Mouse (Mus musculus) cerebellum, adult 11-12 months (tissue): ENCODE measurements around the gene Tbl3.
"Not testable (repeated sequence)": the region's sequence is repeated elsewhere in the genome, so short reads cannot be mapped to it uniquely, and the experiment has no call there.

Source experiments
- DNase-seq: peaks from one replicate; pipeline ENCODE4 v3.0.0; 2022

Tbl3 gene

DNA sequence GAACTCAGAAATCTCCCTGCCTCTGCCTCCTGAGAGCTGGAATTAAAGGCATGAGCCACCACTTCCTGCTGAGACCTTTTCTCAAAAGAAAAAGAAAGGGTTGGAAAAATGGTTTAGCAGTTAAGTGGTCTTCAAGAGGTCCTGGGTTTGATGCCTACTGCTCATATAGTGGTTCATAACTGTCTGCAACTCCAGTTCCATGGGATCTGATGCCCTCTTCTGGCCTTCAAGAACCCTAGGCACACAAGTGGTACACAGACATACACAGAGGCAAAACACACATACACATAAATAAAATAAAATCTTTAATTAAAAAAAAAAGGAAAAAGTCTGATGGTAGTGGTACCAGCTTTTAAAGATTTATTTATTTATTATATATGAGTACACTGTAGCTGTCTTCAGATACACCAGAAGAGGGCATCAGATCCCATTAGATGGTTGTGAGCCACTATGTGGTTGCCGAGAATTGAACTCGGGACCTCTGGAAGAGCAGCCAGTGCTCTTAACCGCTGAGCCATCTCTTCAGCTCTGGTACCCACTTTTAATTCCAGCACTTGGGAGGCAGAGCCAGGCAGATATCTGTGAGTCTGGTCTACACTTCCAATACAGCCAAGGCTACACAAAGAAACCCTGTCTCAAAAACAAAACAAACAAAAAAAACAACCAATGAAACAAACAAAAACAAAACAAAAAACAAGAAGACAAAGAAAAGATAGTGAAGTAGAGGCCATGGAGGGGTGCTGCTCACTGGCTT, 18.4 kb upstream of the Tbl3 start:
- DNase-seq = no peak

DNA sequence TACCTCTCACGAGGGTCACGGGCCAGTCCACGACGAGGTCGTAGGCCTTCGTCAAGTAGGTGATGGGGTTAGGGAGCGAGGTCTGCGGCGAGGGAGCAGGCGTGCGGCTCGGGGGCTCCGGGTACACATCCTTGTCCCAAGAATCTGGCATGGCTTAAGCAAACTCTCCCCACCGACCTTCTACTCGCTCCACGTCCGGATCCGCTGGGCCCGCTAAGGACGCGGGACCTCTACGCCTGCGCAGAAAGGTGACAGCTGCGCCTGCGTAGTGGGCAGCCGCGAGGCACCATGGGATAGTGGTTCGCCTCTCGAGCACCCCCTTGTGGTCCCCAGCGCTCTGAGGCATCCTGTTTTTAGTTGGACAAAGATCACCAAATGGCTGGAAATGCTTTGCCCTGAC, 16.7 kb upstream of the Tbl3 start, which contains the start of gene Ndufb10:
Gene Ndufb10 (minus strand): TSS at position 295 of the 400 bp plus-strand sequence.
- peak; percentile 93 for DNase-seq

DNA sequence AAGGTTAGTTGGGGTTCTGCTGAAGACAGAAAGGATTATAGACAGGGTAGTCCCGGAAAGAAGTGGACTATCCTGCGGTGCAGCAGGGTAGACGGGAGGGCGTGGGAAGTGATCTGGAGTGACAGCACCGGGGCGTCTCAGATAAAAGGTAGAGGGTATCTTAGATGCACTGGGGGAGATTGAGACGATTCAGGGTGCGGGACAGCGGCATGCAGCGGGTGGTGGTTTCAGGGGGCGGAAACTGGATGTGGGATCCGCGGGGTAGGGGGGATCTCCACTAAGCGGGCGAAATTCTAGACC, 16.4 kb upstream of the Tbl3 start:
- DNase-seq = no peak

DNA sequence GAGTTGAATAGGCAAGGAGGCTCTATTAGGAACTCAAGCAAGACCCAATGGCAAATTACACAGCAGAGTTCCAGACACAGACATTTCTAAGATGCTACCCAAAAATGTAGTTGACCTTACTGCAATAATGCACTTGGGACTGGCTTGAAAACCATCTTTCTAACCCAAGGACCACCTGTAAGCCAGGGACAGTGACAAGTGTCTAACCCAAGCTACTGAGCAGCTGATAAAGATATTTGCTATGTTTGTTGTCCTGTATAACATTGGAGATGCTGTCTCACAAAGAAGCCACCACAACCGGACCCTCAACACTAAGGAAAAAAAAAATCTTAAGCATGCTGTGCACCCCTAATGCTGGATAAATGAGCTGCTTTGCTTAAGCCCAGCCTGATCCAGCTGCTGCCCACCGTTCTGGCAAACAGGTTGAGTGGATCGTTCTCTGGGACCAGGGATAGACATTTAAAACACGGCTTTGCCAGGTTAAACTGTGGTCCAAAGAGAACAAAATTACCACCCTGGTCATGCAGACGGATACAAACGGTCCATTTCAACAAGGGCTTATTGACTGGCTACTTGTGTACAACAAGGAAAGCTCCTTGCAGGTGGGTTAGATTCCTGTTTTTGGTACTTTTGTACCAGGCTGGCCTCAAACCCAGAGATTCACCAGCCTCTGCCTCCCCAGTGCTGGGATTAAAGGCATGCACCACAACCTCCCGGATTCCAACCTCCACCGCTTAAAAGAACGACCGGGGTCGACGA, 15.8 kb upstream of the Tbl3 start:
- DNase-seq = no peak

DNA sequence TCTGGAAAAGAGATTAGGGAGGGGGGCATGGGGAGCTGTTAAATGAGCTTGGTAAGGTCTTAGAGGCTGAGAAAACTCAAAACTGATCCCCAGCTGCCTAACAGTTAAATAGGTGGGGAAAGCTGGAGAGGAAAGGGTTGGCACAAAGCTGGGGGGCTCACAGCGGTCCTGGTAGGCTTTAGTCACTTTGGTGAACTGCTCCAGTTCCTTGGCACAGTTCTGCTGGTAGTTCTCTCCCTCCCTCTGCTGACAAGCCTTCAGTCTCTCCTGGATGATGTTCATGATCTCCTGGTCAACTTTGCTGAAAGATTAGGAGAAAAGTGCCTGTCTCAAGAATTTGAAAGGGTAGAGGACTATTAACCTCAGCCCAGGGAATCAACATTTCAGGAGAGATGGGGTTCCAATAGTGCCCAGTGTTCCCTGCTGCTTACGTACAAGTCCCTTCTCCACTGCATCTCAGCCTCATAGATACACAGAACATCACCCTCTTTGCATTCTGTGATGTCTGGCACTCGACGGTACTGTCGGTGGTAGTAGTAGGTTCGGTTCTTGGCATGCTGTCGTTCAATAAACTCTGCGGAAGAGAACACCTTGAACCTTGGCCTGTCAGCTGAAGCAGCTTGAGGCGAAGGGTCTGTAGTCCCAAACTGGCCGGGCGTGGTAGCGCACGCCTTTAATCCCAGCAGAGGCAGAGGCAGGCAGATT, 14.9 kb upstream of the Tbl3 start:
- DNase-seq = no peak

DNA sequence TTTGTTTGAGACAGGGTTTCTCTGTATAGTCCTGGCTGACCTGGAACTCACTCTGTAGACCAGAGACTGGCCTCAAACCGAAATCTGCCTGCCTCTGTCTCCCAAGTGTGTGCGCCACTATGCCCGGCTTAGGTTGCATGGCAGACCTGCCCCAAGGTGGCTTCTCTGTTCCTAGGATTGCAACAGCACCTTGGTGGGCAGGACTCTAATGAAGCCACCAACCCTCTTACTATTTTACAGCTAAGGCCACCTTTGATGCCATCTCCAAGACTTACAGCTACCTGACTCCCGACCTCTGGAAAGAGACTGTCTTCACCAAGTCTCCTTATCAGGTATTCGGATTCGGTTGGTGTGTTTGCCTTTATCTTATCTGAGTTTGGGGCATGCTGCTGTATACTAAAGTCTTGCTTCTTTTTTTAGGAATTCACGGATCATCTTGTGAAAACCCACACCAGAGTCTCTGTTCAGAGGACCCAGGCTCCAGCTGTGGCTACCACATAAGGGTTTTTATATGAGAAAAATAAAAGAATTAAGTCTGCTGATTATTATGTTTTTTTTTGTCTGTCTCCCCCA, 14.0 kb upstream of the Tbl3 start:
- not testable (repeated sequence) for DNase-seq

DNA sequence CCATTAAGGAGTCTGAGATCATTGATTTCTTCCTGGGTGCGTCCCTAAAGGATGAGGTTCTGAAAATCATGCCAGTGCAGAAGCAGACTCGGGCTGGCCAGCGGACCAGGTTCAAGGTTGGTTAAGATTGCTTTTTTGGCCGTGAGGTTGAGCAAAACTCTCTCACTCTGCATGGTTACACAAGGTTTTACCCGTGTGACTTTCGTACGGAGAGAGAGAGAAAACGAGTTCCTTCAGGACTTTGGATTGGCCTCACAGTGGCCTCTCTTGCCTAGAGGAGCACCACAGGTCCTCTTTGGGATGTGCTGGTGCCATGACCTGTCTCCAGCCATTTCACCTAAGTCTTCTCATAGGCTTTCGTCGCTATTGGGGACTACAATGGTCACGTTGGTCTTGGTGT, 13.2 kb upstream of the Tbl3 start:
- DNase-seq = not testable (repeated sequence)

DNA sequence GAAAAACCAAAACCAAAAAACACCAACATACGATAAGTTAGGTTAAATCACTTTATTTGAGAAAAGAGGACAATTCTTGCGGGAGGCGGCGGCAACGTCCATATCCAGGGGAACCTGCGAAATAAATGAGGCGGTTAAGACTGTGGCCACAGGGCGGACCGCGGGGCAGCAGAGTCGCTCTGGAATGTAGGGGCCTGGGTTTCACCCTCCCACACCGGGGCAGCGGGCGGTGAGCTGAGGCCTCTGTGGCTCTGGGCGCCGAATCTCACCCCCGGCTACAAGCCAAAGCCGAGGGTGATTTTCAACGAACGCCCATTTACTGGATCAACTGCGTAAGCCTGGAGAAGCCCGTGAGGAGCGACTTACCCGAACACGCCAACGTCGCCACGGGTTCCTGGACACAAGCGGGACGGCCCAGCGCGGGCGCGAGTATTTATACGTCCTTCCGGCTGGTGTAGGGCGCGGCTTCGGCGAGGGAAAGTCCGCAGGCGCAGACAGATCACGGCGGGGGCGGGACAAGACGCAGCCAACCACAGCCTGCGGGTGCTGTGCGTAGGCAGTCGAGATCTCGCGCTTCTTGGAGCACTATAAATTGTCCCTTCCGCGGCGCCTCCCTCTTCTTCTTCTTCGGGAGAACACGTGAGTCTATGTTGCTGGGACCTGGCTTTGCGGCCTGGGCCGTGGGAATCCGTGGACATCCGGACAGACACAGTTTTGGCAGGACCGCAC, 12.2 kb upstream of the Tbl3 start:
- peak; percentile 99 for DNase-seq

DNA sequence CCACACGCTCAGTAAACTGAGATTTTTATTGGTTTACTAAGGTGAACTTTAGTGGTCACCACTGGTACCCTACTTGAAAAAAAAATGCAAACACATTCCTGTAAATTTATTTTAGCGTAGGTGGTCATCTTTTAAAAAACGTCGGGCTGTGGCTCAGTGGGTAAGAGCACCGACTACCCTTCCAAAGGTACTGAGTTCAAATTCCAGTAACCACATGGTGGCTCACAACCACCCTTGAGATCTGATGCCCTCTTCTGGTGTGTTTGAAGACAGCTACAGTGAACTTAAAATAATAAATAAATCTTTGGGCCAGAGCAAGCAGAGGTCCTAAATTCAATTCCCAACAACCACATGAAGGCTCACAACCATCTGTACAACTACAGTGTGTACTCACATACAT, 11.5 kb upstream of the Tbl3 start:
- not testable (repeated sequence) for DNase-seq

DNA sequence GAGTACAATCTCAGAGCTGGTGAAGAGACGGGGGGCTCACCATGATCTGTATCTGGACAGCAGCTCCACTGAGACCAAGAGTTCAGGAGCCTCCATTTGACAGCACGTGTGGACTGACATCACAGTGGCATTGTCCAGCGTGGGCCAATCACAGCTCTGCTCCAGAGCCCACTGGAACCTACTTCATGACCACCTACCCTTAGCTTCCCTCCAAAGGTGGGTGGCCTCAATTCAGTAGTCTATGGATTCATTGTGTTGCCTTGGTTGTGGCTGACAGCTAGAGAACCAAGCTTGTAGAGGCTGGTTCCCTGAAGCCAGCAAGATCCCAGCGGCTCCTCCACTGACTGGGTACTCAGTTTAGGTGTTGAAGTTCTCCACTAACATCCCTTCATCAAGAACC, 10.5 kb upstream of the Tbl3 start, which contains the start of the genes Rnf151 and Rps2:
Gene Rnf151 (minus strand): TSS at position 121 of the 400 bp plus-strand sequence.
Gene Rps2 (plus strand): TSS at position 174 of the 400 bp plus-strand sequence.
- DNase-seq = no peak

DNA sequence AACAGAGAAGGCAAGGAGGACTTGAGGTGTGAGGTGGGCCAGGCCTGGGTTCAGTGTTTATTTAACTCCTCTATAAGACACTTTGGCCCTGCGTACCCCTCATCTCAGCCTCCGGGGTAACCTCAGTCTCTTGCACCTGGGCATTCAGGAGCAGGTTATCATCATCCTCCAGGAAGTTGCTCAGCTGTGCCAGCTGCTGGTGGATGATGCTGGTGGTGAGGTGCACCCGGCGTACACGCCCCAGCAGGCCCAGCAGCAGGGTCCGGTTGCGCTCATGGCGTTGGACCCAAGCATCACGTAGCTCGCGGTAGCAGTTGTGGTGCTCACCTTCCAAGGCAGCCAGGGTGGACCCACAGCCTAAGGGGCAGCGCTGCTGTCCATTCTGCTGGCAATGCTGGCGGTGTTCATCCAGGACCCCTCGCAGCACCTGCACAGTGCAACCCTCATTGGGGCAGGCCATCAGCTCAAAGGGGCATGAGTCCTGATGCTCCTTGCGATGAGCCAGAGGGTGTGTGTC, 8.8 kb upstream of the Tbl3 start:
- no peak for DNase-seq

DNA sequence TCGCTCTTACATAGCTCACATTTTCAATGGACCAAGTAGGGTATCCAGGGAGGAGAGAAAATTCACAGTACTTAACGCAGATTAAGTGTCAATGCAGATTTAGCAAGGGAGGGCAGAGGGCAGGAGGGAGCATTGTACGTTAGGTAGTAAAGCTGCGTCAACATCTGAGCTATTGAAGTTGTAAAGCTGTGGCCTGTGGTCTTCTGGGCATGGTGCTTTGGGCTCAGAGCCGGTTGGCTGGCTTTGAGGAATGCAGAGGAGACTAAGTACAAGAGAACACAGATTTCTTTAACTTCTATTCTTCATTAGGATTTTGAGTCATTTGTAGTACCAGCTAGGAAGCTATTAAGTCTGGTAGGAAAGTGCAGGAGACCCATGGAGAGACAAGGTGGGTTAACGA, 8.1 kb upstream of the Tbl3 start:
- no peak for DNase-seq

DNA sequence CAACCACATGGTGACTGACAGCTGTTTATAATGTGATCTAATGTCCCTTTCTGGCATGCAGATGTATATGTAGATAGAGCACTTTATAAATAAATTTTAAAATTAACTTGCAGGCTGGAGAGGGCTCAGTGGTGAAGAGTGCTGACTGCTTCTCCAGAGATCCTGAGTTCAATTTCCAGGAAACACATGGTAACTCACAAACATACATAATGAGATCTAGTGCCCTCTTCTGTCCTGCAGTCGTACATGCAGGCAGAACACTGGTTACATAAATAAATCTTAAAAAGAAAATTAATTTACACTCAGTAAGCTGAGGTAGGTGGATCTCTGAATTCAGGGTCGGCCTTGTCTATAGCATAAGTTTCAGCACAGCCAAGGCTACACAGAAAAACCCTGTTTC, 1.2 kb upstream of the Tbl3 start:
- no peak for DNase-seq

DNA sequence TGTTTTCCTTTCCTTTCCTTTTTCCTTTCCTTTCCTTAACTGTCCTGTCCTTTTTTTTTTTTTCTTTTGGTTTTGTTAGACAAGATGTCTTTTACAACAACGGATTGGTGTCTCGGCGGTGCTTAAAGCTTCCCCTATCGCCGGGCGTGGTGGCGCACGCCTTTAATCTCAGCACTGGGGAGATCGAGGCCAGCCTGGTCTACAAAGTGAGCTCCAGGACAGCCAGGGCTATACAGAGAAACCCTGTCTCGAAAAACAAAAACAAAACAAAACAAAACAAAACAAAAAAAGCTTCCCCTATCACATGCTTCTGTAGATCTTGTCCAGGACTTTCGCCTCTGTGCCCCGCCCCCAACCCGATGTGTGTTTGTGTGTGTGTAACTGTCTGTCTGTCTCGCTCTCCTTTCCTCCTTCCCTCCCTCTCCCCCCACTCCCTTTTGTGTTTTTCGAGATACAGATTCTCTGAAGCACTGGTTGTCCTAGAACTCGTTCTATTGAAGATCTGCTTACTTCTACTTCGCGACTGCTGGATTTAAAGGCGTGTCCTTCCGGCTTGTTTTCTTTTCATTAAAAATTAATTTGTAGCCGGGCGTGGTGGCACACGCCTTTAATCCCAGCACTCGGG, 453 bp upstream of the Tbl3 start:
- no peak for DNase-seq

DNA sequence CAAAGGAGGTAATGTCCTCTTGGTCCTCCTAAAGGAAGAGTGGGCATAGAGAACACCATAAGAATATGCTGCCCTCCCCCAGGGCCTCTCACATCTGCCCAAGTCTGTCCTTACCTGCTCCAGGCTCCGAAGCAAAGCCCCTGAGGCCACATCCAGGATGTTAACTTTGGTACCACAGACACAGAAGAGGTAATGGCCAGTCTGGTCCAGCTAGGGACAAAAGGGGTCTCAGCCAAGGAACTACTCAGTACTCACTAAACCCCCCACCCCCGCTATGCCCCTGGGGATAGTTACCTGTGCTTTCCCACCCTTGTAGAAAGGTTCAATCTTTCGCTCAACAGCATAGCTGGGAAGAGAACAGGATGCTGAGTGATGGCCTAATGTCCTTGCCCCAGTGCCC, 1.6 kb downstream of the Tbl3 start:
- DNase-seq = peak; percentile 19

DNA sequence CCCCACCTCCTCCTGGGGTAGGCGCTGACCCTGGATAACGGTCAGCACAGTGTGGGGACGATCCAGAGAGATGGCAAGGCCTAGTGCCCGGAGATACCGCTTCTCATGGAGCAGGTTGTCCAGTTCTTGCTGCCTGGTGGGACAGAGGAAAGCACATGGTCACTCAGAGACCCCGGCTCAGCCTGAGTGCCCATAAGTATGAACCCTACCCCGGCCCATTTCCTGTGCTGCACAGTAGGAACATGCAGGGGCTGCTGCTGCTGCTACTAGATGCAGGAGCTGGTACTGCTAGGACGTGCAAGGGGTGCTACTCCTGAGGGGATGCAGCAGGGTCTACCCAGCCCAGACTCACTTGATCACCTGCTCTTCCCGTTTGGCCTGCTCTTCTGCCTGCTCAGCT, 6.2 kb downstream of the Tbl3 start:
- no peak for DNase-seq

DNA sequence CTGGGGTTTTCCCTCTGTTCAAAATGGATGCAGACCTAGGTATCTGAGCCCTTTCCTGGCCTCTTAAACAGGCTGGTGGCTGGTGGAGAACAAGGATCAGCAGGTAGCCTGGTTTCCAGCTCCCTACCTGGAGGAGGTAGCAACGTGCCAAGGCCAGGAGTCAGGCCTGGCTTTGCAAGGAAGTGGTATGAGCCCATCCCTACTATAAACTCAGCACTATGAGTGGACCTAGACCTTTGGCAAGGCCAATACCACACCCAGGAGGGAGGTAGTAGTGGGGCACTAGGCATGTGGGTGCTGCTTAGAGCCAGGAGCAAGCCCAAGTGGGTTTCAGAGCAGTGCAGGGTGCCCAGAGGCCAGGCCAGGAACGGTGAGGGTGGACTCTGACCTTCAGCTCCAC, 8.0 kb downstream of the Tbl3 start:
- no peak for DNase-seq

DNA sequence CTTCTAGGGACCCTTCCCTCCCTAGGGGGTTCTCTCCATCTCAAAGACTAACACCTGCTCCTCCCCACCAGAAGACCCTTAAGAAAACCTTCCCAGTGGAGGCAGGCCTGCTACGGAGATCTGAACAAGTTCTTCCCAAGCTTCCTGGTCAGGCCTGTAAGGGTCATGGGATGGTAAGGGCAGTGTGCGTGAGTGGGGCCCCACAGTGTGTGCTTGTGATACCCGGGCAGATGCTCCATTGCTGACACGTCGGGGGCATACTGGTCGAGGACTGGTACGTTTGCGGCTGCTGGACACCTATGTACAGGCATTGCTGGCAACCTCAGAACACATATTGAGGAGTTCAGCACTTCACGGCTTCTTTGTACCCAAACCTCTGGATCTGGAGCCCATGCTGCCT, 8.7 kb downstream of the Tbl3 start:
- DNase-seq = no peak

DNA sequence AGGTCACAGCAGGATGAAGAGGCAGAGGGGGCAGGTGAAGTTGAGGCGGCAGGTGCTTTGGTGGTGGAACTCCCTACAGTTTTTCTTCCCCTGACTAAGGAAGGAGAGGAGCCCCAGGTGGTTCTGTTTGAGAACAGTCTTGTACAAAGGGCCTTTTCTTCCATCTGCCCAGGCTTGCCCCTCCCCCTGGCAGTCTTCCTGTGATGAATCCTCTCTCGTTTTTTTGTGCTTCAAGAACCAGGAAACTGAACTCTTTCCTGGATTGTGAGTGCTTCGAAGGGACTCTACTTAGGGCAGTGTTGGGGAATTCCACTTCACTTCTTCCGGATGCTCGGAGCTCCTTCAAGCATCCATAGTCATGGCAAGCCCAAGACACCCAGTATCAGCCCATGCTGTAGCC, 9.5 kb downstream of the Tbl3 start:
- DNase-seq = no peak

DNA sequence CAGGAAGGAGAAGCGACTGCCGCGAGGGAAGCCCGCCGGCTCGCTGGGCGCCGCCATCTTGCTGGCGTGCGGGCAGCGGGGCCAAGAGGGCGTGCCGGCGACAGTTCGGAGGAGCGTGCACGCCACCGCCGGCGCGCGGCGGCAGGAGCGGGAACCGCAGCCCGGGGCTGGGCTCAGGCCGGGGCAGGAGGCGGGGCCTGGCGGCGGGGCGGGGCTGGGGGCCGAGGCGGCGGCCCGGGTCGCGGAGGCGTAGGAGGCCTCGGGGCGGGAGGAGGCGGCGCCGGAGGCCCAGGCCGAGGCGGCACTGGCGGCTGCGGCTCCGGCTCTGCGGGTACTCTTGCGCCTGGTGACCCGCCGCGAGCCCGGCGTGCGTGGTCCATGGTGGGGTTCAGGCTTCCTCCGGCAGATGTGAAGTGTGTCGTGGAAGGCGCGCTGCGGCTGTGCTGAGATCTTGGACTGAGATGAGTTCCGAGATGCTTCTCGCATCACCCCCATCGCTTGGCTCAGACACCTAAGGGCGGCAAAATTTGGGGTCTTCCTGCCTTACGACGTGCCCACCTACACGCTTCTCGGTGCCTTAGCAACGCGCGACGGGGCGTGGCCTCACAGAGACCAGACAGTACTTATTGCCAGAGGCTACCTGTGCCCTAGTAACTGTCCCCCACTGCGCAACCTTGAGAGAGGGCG, 11.3 kb downstream of the Tbl3 start, which contains the start of the genes Gfer and Noxo1:
Gene Gfer (minus strand): TSS at position 146 of the 687 bp plus-strand sequence.
Gene Noxo1 (plus strand): TSS at position 224 of the 687 bp plus-strand sequence.
- DNase-seq = peak; percentile 87

DNA sequence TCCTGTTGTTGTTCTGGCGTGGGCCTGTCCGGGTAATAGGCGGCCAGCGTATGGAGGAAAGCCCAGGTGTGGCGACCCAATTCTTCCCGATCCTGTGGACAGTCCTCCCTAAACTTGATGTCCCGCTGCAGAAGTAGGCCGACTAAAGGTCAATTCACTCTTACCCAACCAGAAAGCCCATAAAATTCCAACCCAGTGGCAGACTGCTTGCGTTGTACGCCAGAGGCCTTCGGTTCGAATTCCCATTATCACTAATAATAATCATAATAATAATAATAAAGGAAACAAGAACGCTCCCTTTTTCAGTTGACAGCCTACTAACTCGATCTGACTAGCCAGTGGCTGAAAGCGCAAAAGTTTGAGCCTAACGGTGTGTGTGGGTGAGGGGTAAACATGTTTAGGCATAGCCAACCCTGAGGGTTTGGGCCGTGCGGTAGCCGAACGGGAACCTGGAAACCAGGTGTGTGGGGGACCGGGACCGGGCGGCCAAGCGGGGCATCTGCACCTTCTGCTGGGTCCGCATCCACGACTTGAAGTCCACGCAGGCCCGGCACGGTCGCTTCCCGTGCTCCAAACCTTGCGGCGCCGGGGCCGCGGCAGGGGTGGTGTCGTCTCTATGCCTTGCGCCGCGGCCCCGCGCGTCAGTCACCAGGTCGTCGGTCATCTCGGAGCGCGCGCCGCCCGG, 12.0 kb downstream of the Tbl3 start:
- no peak for DNase-seq
